Mouse (Mus musculus): ENCODE data around the gene Ppfia1. TPM values are rescaled to one million over a fixed set of nuclear protein-coding genes. Genes with fewer than 3 reads are reported as not detected.

The Ppfia1 gene
- total and polyA plus RNA-seq, 2 experiments from 2014 or later = 18.6 to 43.5 TPM

- Histone ChIP-seq H3K9ac (replicated peaks; ENCODE audit: low read depth, low read length) (no peak overlapping the region), H3K9me3 (replicated peaks; ENCODE audit: control insufficient read depth, low read length) (no peaks in the 10 kb centered on the region), H3K4me2 (ENCODE audit: low read depth, low read length) (no peak overlapping the region), H3K27me3 (ENCODE audit: control insufficient read depth, insufficient read depth, low read length) (no peaks in the 10 kb centered on the region), H3K4me3 (ENCODE audit: low read depth, low read length) (no peak overlapping the region), H3K36me3 (replicated peaks; ENCODE audit: control insufficient read depth, insufficient read depth, low read length) (peaks cover 93% of the 10 kb centered on the region), H3K27ac (ENCODE audit: low read depth) (no peak overlapping the region), H3K4me1 (ENCODE audit: control insufficient read depth, insufficient read depth) (peaks cover 9% of the 10 kb centered on the region)
- no peak for ATAC-seq (ENCODE audit: insufficient read depth, low read depth)
- DNase-seq (ENCODE audit: low spot score) = no peak
- 78% methylated on average over 3 of the region's 3 CpGs for WGBS
- TF ChIP-seq EP300 (IDR thresholded peaks at IDR 0.05; ENCODE audit: low read depth) = no peak
- TF ChIP-seq CTCF (IDR thresholded peaks at IDR 0.05; ENCODE audit: low read depth) = no peak
Measured at GRCm38 (mm10) chr7:144447146-144447545, 106.4 kb downstream of the Ppfia1 start.

GRCm38 (mm10) chr7:144444788-144445187 is 108.7 kb downstream of the Ppfia1 start:
- no peak for DNase-seq (ENCODE audit: low spot score)
- 96% methylated on average over 7 of the region's 7 CpGs for WGBS
- Histone ChIP-seq H3K27ac (ENCODE audit: low read depth) (no peak overlapping the region), H3K4me3 (ENCODE audit: low read depth, low read length) (no peak overlapping the region), H3K4me2 (ENCODE audit: low read depth, low read length) (no peak overlapping the region), H3K27me3 (ENCODE audit: control insufficient read depth, insufficient read depth, low read length) (no peaks in the 10 kb centered on the region), H3K9me3 (replicated peaks; ENCODE audit: control insufficient read depth, low read length) (no peaks in the 10 kb centered on the region), H3K9ac (replicated peaks; ENCODE audit: low read depth, low read length) (no peak overlapping the region), H3K4me1 (ENCODE audit: control insufficient read depth, insufficient read depth) (peaks cover under 1% of the 10 kb centered on the region; the same call in 1 of the 2 replicates), H3K36me3 (replicated peaks; ENCODE audit: control insufficient read depth, insufficient read depth, low read length) (peaks cover 94% of the 10 kb centered on the region)
- TF ChIP-seq EP300 (IDR thresholded peaks at IDR 0.05; ENCODE audit: low read depth) = no peak
- no peak for TF ChIP-seq CTCF (IDR thresholded peaks at IDR 0.05; ENCODE audit: low read depth)
- no peak for ATAC-seq (ENCODE audit: insufficient read depth, low read depth)

- Histone ChIP-seq H3K4me1 (ENCODE audit: control insufficient read depth, insufficient read depth) (no peaks in the 10 kb centered on the region), H3K27ac (ENCODE audit: low read depth) (no peak overlapping the region), H3K4me3 (ENCODE audit: low read depth, low read length) (no peak overlapping the region), H3K36me3 (replicated peaks; ENCODE audit: control insufficient read depth, insufficient read depth, low read length) (peaks cover 95% of the 10 kb centered on the region), H3K4me2 (ENCODE audit: low read depth, low read length) (no peak overlapping the region), H3K27me3 (ENCODE audit: control insufficient read depth, insufficient read depth, low read length) (no peaks in the 10 kb centered on the region), H3K9me3 (replicated peaks; ENCODE audit: control insufficient read depth, low read length) (no peaks in the 10 kb centered on the region), H3K9ac (replicated peaks; ENCODE audit: low read depth, low read length) (no peak overlapping the region)
- no peak for ATAC-seq (ENCODE audit: insufficient read depth, low read depth)
- TF ChIP-seq EP300 (IDR thresholded peaks at IDR 0.05; ENCODE audit: low read depth) = no peak
- TF ChIP-seq CTCF (IDR thresholded peaks at IDR 0.05; ENCODE audit: low read depth) = no peak
- WGBS = 87% methylated on average over 4 of the region's 4 CpGs
- DNase-seq (ENCODE audit: low spot score) = no peak
Measured at GRCm38 (mm10) chr7:144441976-144442375, 111.6 kb downstream of the Ppfia1 start.

GRCm38 (mm10) chr7:144441466-144441865 is 112.1 kb downstream of the Ppfia1 start:
- Histone ChIP-seq H3K9ac (replicated peaks; ENCODE audit: low read depth, low read length) (no peak overlapping the region), H3K4me1 (ENCODE audit: control insufficient read depth, insufficient read depth) (no peaks in the 10 kb centered on the region), H3K36me3 (replicated peaks; ENCODE audit: control insufficient read depth, insufficient read depth, low read length) (peaks cover 95% of the 10 kb centered on the region), H3K9me3 (replicated peaks; ENCODE audit: control insufficient read depth, low read length) (no peaks in the 10 kb centered on the region), H3K4me2 (ENCODE audit: low read depth, low read length) (no peak overlapping the region), H3K4me3 (ENCODE audit: low read depth, low read length) (no peak overlapping the region), H3K27ac (ENCODE audit: low read depth) (no peak overlapping the region), H3K27me3 (ENCODE audit: control insufficient read depth, insufficient read depth, low read length) (no peaks in the 10 kb centered on the region)
- no peak for DNase-seq (ENCODE audit: low spot score)
- ATAC-seq (ENCODE audit: insufficient read depth, low read depth) = no peak
- TF ChIP-seq EP300 (IDR thresholded peaks at IDR 0.05; ENCODE audit: low read depth) (no peak), CTCF (IDR thresholded peaks at IDR 0.05; ENCODE audit: low read depth) (no peak)
- WGBS = 90% methylated on average over 11 of the region's 11 CpGs

GRCm38 (mm10) chr7:144438811-144439210 is 114.7 kb downstream of the Ppfia1 start:
- H3K9ac ChIP-seq (replicated peaks; ENCODE audit: low read depth, low read length) = no peak overlapping the region
- H3K4me1 ChIP-seq (ENCODE audit: control insufficient read depth, insufficient read depth) = no peaks in the 10 kb centered on the region
- DNase-seq (ENCODE audit: low spot score) = no peak
- H3K4me3 ChIP-seq (ENCODE audit: low read depth, low read length) = no peak overlapping the region
- TF ChIP-seq CTCF (IDR thresholded peaks at IDR 0.05; ENCODE audit: low read depth) = no peak
- TF ChIP-seq EP300 (IDR thresholded peaks at IDR 0.05; ENCODE audit: low read depth) = no peak
- WGBS = 97% methylated on average over 7 of the region's 7 CpGs
- H3K27me3 ChIP-seq (ENCODE audit: control insufficient read depth, insufficient read depth, low read length) = no peaks in the 10 kb centered on the region
- H3K4me2 ChIP-seq (ENCODE audit: low read depth, low read length) = no peak overlapping the region
- no peaks in the 10 kb centered on the region for H3K9me3 ChIP-seq (replicated peaks; ENCODE audit: control insufficient read depth, low read length)
- no peak overlapping the region for H3K27ac ChIP-seq (ENCODE audit: low read depth)
- ATAC-seq (ENCODE audit: insufficient read depth, low read depth) = no peak
- peaks cover 84% of the 10 kb centered on the region for H3K36me3 ChIP-seq (replicated peaks; ENCODE audit: control insufficient read depth, insufficient read depth, low read length)

- no peak for DNase-seq (ENCODE audit: low spot score)
- TF ChIP-seq CTCF (IDR thresholded peaks at IDR 0.05; ENCODE audit: low read depth) (no peak), EP300 (IDR thresholded peaks at IDR 0.05; ENCODE audit: low read depth) (no peak)
- Histone ChIP-seq H3K27ac (ENCODE audit: low read depth) (no peak overlapping the region), H3K4me3 (ENCODE audit: low read depth, low read length) (no peak overlapping the region), H3K9ac (replicated peaks; ENCODE audit: low read depth, low read length) (no peak overlapping the region), H3K4me1 (ENCODE audit: control insufficient read depth, insufficient read depth) (no peaks in the 10 kb centered on the region), H3K9me3 (replicated peaks; ENCODE audit: control insufficient read depth, low read length) (no peaks in the 10 kb centered on the region), H3K4me2 (ENCODE audit: low read depth, low read length) (no peak overlapping the region), H3K36me3 (replicated peaks; ENCODE audit: control insufficient read depth, insufficient read depth, low read length) (peaks cover 28% of the 10 kb centered on the region), H3K27me3 (ENCODE audit: control insufficient read depth, insufficient read depth, low read length) (no peaks in the 10 kb centered on the region)
- ATAC-seq (ENCODE audit: insufficient read depth, low read depth) = no peak
- WGBS = 49% methylated on average over 2 of the region's 2 CpGs
Measured at GRCm38 (mm10) chr7:144432920-144433319, 120.6 kb downstream of the Ppfia1 start.

Measured in heart, postnatal 0 days (tissue).